Mouse (Mus musculus) leukemia stem cell, adult 10-12 weeks (primary cell): ENCODE data around the gene Scaf4. TPM values are rescaled to one million over a fixed set of nuclear protein-coding genes. Genes with fewer than 3 reads are reported as not detected.

Experiments used
- polyA plus RNA-seq: library from polyadenylated mRNA; stranded (reverse); fragments of >175 nt; gene quantifications from 2 replicates; pipeline ENCODE4 v1.2.3, GENCODE M21; 2012; ENCODE audit warnings: low replicate concordance

The Scaf4 gene
- polyA plus RNA-seq = 216 and 282 TPM in 2 replicates

DNA sequence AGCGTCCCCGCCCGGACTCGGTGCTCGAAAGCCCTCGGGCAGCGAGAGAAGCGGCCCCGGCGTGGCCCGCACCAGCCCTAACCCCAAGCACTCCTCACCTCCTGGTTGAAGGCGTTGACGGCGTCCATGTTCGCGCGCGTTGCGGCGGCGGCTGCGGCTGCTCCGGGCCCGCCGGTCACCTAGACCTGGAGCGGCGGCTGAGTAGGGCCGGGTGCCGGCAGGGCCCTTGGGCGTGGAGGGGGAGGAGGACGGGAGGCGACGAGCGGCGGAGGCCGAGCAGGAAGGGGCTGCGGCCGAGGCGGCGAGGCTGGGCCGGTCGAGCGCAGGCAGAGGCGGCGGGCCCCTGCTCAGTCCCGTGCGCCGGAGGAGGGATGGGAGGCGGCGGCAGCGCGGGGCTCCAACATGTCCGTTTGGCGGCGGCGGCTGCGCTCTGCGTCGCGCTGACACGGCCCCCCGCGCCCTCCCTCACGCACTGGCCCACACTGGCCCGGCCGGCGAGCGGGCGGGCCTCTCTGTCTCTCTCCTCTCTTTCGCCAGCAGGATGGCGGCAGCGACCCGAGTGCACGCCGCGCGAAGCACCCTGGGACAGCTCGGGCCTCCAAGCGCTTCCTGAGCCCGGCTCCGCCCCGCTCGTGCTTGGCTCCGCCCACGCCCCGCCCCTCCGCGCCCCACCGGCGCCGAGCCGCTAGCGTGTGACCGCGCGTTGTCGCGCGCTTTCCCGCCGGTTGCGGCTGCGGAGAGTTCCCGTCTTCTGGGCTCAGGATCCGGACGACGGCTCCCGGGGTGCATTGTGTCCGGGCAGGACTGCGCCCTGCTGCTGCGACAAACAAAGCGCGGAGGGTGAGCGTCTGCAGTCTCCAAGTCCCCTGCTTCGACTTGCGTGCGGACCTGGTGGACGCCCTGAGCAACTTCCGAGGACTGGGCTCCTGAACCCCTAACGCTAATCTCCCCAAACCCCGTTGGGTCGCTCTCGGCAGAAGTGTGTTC lies at the start of gene Scaf4:
Gene Scaf4, minus strand, starts transcription at position 599 of the 987 bp plus-strand sequence.

GRCm38 (mm10) chr16:90220026-90220891 lies 64.0 kb downstream of the Scaf4 start, which contains the start of gene Sod1:
Gene Sod1 (plus strand): TSS chr16:90220754.

Other genes starting within 250 kb of the Scaf4 start
- gene Tiam1, start 140.7 kb downstream of the Scaf4 start, polyA plus RNA-seq = 10.3 and 16.2 TPM in 2 replicates
- 281 and 455 TPM in 2 replicates for gene Sod1, start 63.7 kb downstream of the Scaf4 start, polyA plus RNA-seq
- gene Hunk, start 101.5 kb upstream of the Scaf4 start, polyA plus RNA-seq = 0.07 TPM in 1 of 2 replicates, not detected in the other